Mouse (Mus musculus) heart, embryonic 16.5 days (tissue): ENCODE measurements at regions not wholly inside any gene's neighbourhood (a gene's known extent, or its start where the extent isn't known, plus 50 kb on each side); places are given as distances from the start of the nearest gene placed in this dataset.

Experiments used
- ATAC-seq: fragments of 200-750 bp; cut with Nextera tagmentation; replicated peaks from 2 replicates; pipeline ENCODE4 v1.8.0; 2017; ENCODE audit warnings: moderate number of reproducible peaks; ENCODE audit not compliant: insufficient read depth, low FRiP score; ENCODE audit errors: extremely low read depth
- H3K27ac ChIP-seq: fragments of 300-500 bp; sonication (generic); 2 replicates; pipeline ENCODE4 v1.5.1; 2014; ENCODE audit warnings: mild to moderate bottlenecking, low read length, control low read depth, moderate library complexity
- H3K27me3 ChIP-seq: fragments of 300-500 bp; sonication (generic); 2 replicates; pipeline ENCODE4 v1.6.1; 2014; ENCODE audit warnings: low read length, mixed read lengths; ENCODE audit not compliant: control insufficient read depth, insufficient read depth
- H3K36me3 ChIP-seq: fragments of 300-500 bp; sonication (generic); 2 replicates; pipeline ENCODE4 v1.6.1; 2014; ENCODE audit not compliant: control insufficient read depth, insufficient read depth
- H3K4me1 ChIP-seq: fragments of 300-500 bp; sonication (generic); 2 replicates; pipeline ENCODE4 v1.6.1; 2014; ENCODE audit warnings: low read length, mixed read lengths; ENCODE audit not compliant: control insufficient read depth, insufficient read depth
- H3K4me2 ChIP-seq: fragments of 300-500 bp; sonication (generic); 2 replicates; pipeline ENCODE4 v1.6.1; 2014; ENCODE audit warnings: low read depth, mild to moderate bottlenecking, control low read depth, low read length
- H3K4me3 ChIP-seq: fragments of 300-500 bp; sonication (generic); 2 replicates; pipeline ENCODE4 v1.5.1; 2014; ENCODE audit warnings: mild to moderate bottlenecking, control low read depth, low read length
- H3K9ac ChIP-seq: fragments of 300-500 bp; sonication (generic); 2 replicates; pipeline ENCODE4 v1.6.1; 2014; ENCODE audit warnings: low read length, control low read depth
- H3K9me3 ChIP-seq: fragments of 300-500 bp; sonication (generic); replicated peaks from 2 replicates; pipeline ENCODE4 v1.6.1; 2016; ENCODE audit warnings: low read length; ENCODE audit not compliant: control insufficient read depth
- WGBS: fragments of 180-500 bp; shearing (Covaris S2); extraction: QIAGEN DNeasy Blood & Tissue Kit; methylation state at CpG from one replicate; pipeline ENCODE4 v1.1.7; 2014; 5-methylcytosine and 5-hydroxymethylcytosine counted together

DNA sequence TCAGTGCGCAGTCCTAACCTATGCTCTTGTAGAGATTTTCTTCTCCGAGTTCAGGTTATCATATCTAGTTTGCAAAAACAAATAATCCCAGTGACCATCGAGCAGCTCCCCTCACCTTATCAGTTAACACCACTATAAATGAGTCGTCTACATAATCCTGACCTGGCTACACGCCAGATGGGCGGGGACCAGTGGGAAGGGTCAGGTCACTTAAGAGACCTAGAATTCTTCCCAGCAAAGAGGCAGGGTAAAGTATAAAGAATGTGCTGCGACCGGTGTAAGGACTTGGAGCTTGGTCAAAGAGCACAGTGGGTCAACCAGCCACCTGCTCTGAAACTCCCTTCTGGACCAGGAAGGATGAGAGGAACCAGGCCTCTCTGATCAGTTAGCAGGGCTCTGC lies 102.0 kb upstream of the 1700020N01Rik start:
- H3K27ac ChIP-seq: no peak overlapping the region
- no peaks in the 10 kb centered on the region for H3K36me3 ChIP-seq
- 38% methylated on average over 8 of the region's 8 CpGs for WGBS
- no peak overlapping the region for H3K4me3 ChIP-seq
- no peaks in the 10 kb centered on the region for H3K9me3 ChIP-seq
- ATAC-seq: no peak
- H3K9ac ChIP-seq: no peak overlapping the region
- H3K4me2 ChIP-seq: no peak overlapping the region
- H3K27me3 ChIP-seq: no peaks in the 10 kb centered on the region
- peaks cover 2% of the 10 kb centered on the region for H3K4me1 ChIP-seq

DNA sequence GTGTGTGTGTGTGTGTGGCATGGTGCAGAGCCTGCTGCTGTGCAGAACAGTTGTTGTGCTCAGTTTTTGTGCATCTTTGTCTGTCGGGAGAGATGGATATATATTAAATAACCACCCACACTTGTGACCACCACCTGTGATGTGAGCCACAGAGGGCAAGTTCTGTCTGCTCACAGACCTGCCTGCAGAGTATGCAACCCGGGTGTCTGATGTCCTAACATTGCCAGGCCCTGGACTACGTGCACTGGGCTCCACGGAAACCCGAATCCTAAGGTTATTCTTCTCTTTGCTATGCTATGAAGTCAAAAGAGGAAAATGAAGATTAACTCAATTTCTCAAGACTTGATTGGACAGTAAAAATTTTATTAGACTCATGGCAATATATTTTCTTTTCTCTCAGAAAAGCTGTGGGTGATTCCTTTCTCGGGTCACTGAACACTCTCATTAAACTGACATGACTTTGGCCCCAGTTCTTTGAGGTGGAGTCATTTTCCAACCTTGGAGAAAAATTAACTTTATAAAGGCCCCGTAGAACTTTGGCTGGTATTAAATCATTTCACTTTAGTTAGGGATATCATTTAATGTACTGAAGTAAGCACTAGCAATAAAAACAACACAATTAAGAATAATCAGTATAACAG lies 100.6 kb upstream of the 1700020N01Rik start:
- Histone ChIP-seq H3K9ac (no peak overlapping the region), H3K4me3 (no peak overlapping the region), H3K9me3 (no peaks in the 10 kb centered on the region), H3K36me3 (no peaks in the 10 kb centered on the region), H3K4me2 (no peak overlapping the region), H3K27me3 (no peaks in the 10 kb centered on the region), H3K27ac (no peak overlapping the region), H3K4me1 (peaks cover 2% of the 10 kb centered on the region)
- no peak for ATAC-seq
- 83% methylated on average over 7 of the region's 7 CpGs for WGBS

DNA sequence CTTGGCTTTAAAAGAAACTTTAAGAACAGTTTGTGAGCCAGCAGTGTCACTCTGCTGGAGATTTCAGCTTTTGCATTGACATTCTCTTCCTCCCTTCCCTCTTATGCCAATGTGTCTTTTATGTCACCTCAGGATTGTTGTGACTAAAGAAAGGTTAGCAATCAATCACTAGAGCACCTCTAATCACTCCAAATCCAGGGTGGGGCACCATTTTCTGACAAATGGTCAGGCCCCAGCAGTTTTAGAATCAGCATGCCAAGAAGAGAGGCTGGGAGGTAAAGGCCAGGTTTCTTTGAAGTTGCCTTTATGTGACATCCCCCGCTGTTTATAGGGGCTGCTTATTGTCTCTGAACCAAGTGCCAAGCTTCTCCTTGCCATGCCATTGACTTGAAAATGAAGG lies 98.4 kb upstream of the 1700020N01Rik start:
- Histone ChIP-seq H3K36me3 (no peaks in the 10 kb centered on the region), H3K4me3 (no peak overlapping the region), H3K27ac (no peak overlapping the region), H3K4me1 (peaks cover 2% of the 10 kb centered on the region), H3K9me3 (no peaks in the 10 kb centered on the region), H3K9ac (no peak overlapping the region), H3K4me2 (no peak overlapping the region), H3K27me3 (no peaks in the 10 kb centered on the region)
- no peak for ATAC-seq
- WGBS: 50% methylated on average over 1 of the region's 1 CpGs

DNA sequence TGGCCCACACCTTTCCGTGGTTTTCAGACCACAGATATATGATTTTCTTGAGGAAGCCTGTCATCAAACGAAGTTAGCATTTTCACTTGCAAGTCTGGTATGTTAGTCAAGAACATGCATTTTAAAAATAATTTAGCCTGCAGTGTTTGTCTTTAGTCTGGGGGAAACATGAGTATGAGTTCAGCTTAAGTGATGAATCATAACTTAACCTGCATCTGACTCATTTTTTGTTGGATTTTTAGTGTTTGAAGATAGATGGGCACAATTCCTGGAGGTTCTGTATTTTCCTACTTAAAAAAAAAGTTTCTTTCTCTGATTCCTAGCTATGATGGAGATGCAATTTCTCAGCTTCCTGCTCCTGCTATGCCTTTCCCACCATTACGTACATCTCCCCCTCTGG lies 95.8 kb upstream of the 1700020N01Rik start:
- 71% methylated on average over 3 of the region's 3 CpGs for WGBS
- Histone ChIP-seq H3K4me2 (no peak overlapping the region), H3K4me3 (no peak overlapping the region), H3K36me3 (no peaks in the 10 kb centered on the region), H3K4me1 (no peaks in the 10 kb centered on the region), H3K27me3 (no peaks in the 10 kb centered on the region), H3K27ac (no peak overlapping the region), H3K9me3 (no peaks in the 10 kb centered on the region), H3K9ac (no peak overlapping the region)
- ATAC-seq: no peak

DNA sequence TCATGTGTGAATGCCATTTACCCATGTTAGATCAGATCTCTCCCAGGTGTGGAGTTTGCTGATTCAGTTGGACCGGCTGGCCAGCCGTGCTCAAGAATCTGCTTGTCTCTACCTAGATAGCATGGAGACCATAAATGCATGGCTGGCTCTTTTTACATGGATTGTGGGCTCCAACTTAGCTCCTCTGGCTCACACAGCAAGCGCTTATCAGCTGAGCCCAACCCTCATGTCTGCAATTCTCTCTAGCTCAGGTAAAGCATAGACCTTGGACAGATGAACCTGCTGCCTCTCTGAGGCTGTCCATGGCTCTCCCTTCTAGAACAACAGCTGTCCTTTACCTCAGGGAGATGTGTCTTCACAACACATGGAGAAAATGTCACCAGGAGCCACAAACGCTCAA lies 94.8 kb upstream of the 1700020N01Rik start:
- Histone ChIP-seq H3K4me1 (no peaks in the 10 kb centered on the region), H3K9ac (no peak overlapping the region), H3K27me3 (no peaks in the 10 kb centered on the region), H3K36me3 (no peaks in the 10 kb centered on the region), H3K9me3 (no peaks in the 10 kb centered on the region), H3K27ac (no peak overlapping the region), H3K4me3 (no peak overlapping the region), H3K4me2 (no peak overlapping the region)
- WGBS: 79% methylated on average over 4 of the region's 4 CpGs
- ATAC-seq: no peak

DNA sequence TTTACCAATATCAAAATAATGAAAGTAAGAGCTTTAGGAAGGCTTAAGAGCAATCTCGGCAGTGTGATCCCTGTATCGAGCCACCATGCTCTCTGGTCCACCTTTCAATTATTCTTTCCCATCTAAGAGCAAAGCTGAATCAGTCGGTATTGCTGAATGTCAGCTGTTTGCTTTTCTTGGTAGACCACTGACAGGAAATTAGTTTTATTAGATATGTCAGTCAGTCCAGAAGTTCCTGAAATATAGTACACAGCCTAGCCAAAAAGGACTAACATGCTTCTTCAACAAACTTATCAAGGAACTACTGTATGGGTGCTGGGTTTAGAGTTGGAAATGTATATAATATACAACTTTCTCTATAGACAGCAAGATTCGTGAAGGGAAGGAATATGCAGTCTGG lies 91.3 kb upstream of the 1700020N01Rik start:
- H3K4me2 ChIP-seq: no peak overlapping the region
- no peak overlapping the region for H3K9ac ChIP-seq
- no peaks in the 10 kb centered on the region for H3K27me3 ChIP-seq
- no peaks in the 10 kb centered on the region for H3K4me1 ChIP-seq
- H3K27ac ChIP-seq: no peak overlapping the region
- H3K4me3 ChIP-seq: no peak overlapping the region
- H3K36me3 ChIP-seq: no peaks in the 10 kb centered on the region
- no peak for ATAC-seq
- no peaks in the 10 kb centered on the region for H3K9me3 ChIP-seq
- WGBS: 81% methylated on average over 4 of the region's 4 CpGs

DNA sequence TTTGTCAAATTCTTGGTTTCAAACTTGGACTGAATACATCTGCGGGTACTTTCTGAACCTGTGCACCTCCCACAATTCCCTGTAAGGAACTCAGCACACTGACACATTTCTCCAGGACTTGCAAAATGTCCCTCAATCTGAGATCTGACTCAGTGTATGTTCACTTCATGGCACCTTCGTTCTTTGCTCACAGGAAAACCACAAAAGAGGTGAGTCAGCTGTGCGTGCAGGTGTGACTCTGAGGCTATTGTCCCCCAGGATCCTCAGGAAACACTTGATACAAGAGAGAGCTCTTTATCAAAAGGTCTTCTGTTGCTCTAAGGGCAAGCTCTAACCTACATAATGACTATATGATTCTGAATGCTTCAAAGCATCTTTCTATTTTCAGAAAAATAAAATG lies 88.5 kb upstream of the 1700020N01Rik start:
- Histone ChIP-seq H3K4me2 (no peak overlapping the region), H3K9me3 (no peaks in the 10 kb centered on the region), H3K4me1 (no peaks in the 10 kb centered on the region), H3K4me3 (no peak overlapping the region), H3K27me3 (no peaks in the 10 kb centered on the region), H3K27ac (no peak overlapping the region), H3K9ac (no peak overlapping the region), H3K36me3 (no peaks in the 10 kb centered on the region)
- WGBS: 78% methylated on average over 3 of the region's 3 CpGs
- ATAC-seq: no peak

DNA sequence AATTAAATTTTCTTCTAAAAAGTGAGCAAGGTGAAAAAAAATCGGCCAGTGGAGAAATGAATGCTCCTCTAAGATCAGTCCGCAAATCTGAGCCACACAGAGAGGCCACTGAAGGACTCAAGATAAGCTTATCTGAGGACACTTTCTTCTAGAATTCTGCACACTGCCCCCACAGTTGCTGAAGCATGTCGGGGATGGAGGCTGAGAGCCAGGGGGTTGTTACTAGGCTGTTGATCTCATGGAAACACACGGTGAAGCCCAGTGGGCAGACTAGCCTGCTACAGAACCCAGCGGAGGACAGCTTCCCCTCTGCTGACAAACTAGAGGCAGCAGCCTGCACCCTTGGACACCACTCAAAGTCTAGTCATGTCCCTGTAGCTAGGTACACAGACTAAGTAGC lies 81.6 kb upstream of the 1700020N01Rik start:
- no peaks in the 10 kb centered on the region for H3K9me3 ChIP-seq
- H3K4me2 ChIP-seq: no peak overlapping the region
- no peaks in the 10 kb centered on the region for H3K27me3 ChIP-seq
- H3K4me1 ChIP-seq: 0 out of 2 replicates have a peak, but pooled peaks cover 2% of the 10 kb centered on the region
- ATAC-seq: no peak
- H3K9ac ChIP-seq: no peak overlapping the region
- WGBS: 30% methylated on average over 5 of the region's 5 CpGs
- no peaks in the 10 kb centered on the region for H3K36me3 ChIP-seq
- H3K27ac ChIP-seq: no peak overlapping the region
- no peak overlapping the region for H3K4me3 ChIP-seq

DNA sequence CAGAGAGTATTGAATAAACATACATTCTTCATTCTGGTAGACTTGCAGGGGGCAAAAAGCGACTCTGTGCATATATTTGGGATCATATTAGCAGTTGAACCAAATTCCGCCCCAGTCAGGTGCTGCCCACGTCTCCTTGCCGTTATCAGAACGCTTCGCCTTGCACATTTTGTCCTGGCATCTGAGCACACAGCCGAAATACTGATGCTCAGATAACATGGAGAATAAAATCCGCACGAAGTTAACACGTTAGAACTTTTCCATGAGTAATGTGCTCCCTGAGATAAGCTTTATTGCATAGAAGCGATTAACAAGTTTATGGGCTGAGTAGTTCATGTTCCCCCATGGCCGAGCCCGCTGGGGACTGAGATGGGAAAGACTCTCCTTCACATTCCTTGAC lies 80.5 kb upstream of the 1700020N01Rik start:
- ATAC-seq: no peak
- WGBS: 81% methylated on average over 13 of the region's 13 CpGs

More for the DNA sequence above, 80.5 kb upstream of the 1700020N01Rik start:
- Histone ChIP-seq H3K27me3 (no peaks in the 10 kb centered on the region), H3K27ac (no peak overlapping the region), H3K4me1 (0 out of 2 replicates have a peak, but pooled peaks cover 2% of the 10 kb centered on the region), H3K9me3 (no peaks in the 10 kb centered on the region), H3K9ac (no peak overlapping the region), H3K4me3 (no peak overlapping the region), H3K36me3 (no peaks in the 10 kb centered on the region), H3K4me2 (no peak overlapping the region)
